Mouse (Mus musculus) thymus, postnatal 36 days (tissue): ENCODE measurements around the gene Gm9918.

Source experiments
- DNase-seq, 2 experiments: peaks; one replicate each; pipeline ENCODE4 v3.0.0; 2022; ENCODE audit warnings: mixed read lengths in 2 of 2

Gm9918 gene

DNA sequence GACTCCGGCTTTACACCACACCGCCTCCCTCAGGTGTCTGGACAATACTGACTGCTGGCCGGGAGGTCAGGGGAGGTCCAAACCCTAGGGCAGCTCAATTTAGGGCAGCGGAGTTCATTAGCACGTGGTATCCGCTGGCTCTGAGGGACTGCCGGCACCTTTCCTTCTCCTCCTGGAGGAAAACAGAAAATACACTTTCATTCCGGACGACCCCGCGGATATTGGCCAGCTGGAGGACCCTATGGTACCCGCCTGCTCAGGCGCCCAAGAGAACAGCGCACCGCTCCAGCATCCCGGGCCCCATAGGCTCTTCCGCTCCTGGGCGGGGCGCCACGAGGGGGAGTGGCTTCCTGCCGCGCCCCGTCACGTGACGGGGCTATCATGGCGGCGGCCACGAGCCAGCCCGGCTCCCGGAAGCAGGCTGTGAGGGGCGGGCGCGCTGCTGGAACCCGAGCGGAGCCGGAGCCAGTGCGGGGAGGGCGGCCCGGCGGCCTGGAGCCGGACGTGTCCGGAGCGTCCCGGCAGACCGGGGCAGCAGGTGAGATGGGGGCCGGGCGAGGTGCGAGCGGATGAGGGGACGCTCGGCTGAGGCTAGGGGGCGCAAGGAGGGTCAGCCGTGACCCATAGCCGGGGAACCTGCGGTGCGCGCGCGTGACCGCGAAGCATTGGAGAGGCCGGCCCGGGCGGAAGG is 8.9 kb downstream of the Gm9918 start, which contains the start of gene Mfsd5:
Gene Mfsd5, plus strand, starts transcription at position 363 of the 691 bp plus-strand sequence.
- peak; percentile 84 to 89 for DNase-seq

DNA sequence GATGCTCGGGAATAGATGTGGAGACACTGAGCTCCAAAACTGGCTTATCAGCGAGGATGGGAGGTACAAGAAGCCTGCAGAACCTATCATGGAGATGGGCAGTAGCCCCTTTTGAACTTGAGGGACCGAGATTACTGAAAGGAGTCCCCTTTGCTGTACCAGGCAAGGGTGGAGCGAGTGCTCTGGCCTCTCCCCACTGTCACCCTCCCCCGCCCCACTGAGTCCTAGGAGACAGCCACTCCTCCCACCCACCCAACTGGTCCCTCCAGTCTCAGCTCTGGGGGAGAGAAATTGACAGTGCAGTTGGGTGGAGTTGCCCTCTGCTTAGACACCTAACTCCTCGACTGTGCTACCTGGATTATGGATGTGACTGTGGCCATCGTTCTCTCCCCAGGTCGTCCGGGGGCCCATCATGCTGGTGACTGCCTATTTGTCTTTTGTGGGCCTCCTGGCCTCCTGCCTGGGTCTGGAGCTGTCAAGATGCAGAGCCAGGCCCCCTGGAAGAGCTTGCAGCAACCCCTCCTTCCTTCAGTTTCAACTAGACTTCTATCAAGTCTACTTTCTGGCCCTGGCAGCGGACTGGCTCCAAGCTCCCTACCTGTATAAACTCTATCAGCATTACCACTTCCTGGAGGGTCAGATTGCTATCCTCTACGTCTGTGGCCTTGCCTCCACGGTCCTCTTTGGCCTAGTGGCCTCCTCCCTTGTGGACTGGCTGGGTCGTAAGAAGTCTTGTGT is 9.6 kb downstream of the Gm9918 start:
- DNase-seq: peak in 1 of 2 experiments; percentile 15

DNA sequence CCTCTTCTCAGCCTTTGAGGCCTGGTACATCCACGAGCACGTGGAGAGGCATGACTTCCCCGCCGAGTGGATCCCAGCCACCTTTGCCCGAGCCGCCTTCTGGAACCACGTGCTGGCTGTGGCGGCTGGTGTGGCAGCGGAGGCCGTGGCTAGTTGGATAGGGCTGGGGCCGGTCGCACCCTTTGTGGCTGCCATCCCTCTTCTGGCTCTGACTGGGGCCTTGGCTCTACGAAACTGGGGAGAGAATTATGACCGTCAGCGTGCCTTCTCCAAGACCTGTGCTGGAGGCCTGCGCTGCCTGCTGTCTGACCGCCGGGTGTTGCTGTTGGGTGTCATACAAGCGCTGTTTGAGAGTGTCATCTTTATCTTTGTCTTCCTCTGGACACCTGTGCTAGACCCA is 10.3 kb downstream of the Gm9918 start:
- DNase-seq: no peak

DNA sequence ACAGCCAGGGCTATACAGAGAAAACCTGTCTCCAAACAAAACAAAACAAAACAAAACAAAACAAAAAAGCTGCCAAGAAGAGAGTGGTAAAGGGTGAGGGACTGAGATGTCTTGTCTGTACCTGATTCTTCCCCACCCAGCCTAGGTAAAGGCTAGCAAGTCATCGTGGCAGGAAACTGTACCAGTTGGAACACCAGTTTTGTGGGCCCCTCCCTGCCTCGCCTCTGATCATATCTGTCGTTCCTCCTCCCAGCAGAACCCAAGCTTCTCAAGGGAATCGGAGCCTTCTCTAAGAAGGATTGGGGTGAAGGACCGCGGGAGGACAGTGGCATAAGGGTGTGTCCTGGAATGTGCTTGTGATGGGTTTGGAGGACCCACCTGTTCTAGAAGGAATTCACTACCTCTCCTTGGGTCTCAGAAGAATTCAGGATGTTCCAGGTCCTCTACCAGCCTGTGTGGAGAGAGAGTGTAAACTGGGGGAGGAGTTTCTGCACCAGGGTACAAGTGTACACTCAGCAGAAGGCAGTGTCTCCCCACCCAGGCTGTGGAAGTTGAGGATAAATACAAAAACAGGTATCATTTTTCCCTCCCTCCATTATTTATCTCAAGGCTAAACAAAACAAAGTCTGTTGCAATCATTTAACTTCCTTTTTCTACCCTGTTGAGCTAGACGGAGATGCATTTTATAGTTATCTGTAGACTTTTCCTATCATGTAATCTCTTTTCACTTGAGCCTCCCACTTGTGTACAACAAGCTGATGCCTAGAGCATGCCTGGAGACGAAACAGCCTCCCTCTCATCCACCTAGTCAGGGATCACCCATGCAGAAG is 12.3 kb downstream of the Gm9918 start:
- no peak for DNase-seq

DNA sequence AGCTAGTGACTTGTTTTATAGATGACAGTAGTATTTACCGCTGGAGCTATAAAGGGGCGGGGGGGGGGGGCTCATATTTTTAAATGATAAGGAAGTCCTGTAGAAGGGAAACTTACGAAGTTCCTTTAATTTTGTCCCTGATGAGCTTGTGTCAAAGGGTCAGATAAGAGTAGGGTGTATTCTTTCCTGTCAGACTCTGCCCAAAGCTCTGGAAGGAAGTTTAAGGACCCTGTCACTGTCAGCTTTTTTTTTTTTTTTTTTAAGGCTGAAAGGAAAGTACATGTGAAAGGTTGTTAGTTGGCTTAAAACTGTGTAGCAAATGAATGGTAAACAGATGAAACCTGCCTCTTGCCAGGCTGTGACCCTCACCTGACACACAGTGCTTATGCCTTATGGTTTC is 13.3 kb downstream of the Gm9918 start:
- DNase-seq: no peak

DNA sequence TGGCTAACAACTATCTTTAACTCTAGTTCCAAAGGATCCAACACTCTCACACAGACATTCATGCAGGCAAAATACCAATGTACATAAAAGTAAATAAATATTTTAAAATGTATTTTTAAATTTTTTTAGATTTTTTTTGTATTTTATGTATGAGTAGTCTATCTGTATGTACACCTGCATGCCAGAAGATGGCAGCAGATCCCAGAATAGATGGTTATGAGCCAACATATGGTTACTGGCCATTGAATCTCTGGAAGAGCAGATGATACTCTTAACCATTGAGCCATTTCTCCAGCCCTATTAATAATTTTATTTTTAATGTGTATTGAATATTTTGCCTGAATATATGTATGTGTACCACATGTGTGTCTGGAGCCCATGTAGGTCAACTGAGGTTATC is 17.0 kb downstream of the Gm9918 start:
- DNase-seq: no peak

DNA sequence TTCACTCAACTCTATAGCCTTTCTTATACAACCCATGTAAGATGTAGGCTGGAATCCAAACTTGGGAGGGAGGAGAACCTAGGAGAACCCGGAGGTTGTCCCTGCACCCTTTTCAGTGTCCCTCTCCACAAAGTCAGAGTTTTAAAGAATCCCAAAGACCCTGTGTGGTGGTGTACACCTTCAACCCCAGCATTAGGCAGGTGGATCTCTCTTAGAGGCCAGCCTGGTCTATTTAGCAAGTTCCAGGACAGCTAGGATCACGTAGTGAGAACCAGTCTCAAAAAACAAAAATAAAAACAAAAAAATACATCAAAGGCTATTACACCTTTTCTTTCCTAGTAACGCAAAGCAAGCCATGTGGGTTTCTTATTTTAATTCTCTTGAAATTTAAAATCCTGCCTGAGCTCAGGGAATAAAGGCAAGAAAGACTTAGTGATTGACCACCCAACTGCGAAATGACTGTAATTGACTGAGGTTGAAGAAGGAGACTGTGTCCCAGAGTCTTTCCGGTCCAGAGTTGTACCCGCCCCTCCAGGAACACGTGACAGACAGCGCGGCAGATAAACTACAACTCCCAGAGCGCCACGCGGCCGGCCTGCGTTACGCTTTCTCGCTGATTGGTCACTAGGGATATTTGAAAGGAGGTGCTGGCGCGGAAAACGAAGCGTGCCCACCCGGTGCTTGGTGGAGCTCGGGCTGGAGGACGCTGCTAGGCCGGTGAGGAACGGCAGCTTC is 25.4 kb downstream of the Gm9918 start, which contains the start of gene Espl1:
Gene Espl1, plus strand, starts transcription at position 634 of the 735 bp plus-strand sequence.
- DNase-seq: peak; percentile 94 to 95

DNA sequence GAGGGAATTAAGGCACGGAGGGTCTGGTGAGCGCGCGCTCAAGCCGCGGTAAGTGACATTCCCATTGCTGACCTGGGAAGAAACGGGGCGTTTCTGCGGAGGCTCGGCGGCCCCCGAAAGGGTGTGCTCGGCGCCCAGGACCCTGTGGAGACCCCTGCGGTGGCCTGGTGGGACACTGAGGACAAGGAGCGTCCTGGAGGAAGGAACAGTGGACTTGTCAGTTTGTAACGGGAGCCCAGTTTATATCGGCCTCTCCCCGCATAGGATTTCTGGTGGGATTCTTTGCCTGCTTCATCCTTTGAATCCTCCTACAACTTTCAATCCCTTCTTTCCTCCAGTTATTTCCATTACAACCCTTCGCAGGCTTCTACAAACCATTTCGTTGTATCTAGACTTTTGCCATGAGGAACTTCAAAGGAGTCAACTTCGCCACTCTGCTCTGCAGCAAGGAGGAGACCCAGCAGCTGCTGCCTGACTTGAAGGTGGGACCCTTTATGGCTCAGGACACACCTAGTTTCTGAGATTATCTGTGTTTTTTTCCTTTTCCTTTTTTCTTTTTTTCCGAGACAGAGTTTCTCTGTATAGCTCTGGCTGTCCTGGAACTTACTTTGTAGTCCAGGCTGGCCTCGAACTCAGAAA is 26.1 kb downstream of the Gm9918 start:
- DNase-seq: no peak

DNA sequence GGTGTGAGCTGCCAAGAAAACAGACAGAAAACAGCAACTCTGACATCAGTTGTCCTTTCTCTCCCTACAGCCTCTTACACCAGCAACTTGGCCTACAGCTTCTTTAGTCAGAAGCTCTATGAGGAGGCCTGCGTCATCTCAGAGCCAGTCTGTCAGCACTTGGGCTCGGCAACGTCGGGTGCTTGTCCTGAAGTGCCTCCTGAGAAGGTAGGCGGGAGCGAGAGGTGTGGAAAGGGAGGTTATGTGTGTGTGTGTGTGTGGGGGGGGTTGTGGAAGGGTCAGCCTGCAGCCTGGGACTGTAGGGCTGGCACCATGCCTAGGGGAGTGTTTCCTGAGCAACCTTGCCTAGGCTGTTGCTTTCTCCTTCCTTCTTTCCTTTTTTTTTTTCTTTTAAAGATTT is 32.2 kb downstream of the Gm9918 start:
- no peak for DNase-seq

DNA sequence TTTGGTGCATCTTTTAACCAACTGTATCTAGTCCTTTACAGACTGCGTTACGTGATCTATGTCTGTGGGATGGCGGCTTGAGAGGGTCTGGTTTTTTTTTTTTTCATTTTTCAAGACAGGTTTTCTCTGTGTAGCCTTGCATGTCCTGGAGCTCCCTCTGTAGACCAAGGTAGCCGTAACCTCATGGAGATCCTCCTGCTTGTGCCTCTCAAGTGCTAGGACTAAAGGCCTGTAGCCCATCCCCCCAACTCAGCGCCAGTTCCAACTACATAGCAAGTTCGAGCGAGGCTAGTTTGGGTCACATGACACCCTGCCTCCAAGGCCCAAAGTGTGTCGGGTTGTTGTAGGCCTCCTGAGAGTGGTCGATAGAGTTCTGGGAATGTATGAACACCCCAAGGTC is 38.4 kb downstream of the Gm9918 start:
- DNase-seq: no peak

DNA sequence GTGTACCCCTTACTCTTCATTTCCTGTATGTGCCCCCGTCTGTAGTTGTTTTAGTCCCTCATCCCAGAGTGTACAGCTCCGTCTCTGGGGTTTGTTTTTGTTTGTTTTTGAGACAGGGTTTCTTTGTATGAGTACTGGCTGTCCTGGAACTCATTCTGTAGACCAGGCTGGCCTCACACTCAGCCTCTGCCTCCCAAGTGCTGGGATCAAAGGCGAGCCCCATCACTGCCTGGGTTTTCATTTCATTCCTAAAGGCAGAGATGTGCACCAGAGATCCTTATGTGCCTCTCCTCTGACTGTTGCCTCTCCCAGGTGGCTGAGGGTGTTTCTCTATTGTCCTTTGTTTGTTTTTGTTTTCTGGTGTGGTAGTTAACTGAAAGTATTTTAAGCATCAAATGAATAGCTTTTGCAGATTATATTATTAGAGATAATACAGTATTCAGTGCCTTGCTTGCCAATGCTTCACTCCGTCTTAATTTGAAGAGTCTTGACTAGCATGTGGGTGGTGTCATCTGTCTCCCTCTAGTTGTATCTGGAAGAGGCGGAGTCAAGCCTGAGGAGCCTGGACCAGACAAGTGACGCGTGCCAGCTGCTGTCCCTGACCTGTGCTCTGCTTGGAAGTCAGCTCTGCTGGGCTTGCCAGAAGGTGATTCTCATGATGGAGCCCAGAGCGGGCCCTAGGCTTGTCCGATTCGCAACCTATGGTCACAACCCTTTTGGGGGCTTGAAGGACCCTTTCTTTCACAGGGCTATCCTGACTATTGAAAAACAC is 39.9 kb downstream of the Gm9918 start:
- DNase-seq: no peak

DNA sequence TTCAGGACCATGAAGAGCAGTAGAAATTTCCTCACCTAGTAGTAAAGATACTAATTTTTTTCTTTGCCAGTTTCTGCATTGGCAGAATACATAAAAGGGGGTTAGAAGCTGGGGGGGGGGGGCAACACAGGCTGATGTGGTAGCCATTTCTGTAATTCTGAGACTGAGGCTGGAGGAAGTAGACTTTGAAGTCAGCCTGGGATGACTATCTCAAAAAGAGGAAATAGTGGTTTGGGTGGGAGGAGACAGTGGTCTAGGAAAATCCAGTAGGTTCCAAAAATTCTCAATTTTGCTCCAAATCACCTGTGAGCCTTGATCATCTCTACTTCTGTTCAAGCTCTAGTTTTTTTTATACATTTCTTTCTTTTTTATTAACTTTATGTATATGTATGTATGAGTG is 41.1 kb downstream of the Gm9918 start:
- DNase-seq: no peak

DNA sequence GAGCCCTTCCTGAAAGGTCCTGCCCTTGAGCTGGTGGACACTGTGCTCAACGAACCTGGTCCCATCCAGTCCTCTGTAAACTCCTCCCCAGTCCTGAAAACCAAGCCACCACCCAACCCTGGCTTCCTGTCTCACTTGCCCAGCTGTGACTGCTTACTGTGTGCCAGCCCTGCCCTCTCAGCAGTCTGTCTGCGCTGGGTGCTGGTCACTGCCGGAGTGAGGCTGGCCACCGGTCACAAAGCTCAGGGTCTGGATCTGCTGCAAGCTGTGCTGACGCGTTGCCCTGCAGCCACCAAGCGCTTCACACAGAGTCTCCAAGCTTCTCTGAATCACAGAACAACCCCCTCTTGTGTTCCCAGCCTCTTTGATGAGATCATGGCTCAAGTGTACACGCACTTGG is 44.9 kb downstream of the Gm9918 start:
- DNase-seq: no peak

DNA sequence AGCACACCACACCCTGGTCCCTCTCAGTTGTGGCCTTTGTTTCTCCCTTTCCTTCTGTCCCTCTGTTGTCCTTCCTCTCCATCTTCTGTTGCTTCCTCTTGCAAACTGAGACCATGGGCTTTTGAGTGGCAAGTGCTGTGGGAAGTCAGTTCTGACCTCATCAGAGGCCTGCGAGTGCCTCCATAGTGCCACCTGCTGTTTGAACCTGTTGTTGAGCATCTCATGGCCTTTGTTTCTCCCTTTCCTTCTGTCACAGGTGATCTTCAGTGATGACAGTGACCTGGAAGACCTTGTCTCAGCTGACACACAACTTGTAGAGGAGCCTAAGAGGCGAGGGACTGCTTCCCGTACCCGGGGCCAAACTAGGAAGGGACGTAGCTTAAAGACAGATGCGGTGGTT is 45.9 kb downstream of the Gm9918 start:
- peak; percentile 53 to 66 for DNase-seq
